Mouse (Mus musculus) megakaryocyte-erythroid progenitor cell, adult 5-6 weeks (primary cell): ENCODE measurements around the gene Oser1. TPM values are rescaled to one million over a fixed set of nuclear protein-coding genes. Genes with fewer than 3 reads are reported as not detected.
"Not testable (repeated sequence)": the region's sequence is repeated elsewhere in the genome, so short reads cannot be mapped to it uniquely, and the experiment has no call there.

Experiments used
- ATAC-seq: replicated peaks from 2 replicates; pipeline ENCODE4 v1.8.0; 2016; ENCODE audit warnings: mild to moderate bottlenecking, inconsistent platforms; ENCODE audit not compliant: severe bottlenecking, poor library complexity, low FRiP score, low TSS enrichment
- total RNA-seq, 2 experiments: library from RNA; stranded (forward) in 1 of 2; stranded (reverse) in 1 of 2; fragments of 200-1000, 215-1000 nt in 1 of 2; fragments of >200 nt in 1 of 2; fragmentation: Nextera tagmentation in 1 of 2; gene quantifications; 2 replicates each; pipeline ENCODE4 v1.2.3; 2014 to 2017

Oser1 gene
- total RNA-seq, 2 experiments from 2014 or later, result 24.6 to 46.6 TPM

DNA sequence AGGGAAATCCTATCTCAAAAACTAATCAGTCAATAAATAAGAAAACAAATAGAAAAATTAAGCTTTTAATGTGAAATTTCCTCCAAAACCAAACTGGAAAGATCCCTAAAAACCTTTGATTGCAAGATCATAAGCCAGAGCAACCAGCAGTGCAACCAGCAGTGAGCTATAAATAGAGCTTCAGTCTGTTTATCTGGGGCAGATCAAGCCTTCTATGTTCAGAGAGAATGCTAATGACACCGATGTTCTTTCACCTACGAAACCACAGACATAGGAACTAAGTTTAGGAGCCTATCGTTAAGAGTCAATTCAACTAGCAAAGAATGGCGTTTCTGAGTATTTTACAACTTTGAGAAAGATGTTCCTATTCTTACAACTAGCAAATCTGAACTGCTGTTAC is 12.7 kb downstream of the Oser1 start:
- ATAC-seq, result no peak

DNA sequence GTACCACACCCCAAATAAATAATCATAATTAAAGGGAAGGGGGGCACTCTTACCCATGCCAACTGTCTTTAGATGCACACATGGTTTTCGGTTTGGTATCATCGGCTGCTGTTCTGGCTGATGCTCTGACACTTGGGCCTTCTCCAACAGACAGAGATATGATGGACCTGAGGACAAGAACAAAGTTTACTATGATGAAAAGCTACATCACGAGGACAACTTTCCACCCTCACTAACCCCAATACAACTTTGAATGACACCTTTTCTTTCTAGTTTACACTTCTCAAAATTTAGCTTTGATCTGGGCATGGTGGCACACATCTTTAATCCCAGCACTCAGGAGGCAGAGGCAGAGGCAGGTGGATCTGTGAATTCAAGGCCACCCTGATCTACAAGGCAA is 13.2 kb downstream of the Oser1 start:
- not testable (repeated sequence) for ATAC-seq

DNA sequence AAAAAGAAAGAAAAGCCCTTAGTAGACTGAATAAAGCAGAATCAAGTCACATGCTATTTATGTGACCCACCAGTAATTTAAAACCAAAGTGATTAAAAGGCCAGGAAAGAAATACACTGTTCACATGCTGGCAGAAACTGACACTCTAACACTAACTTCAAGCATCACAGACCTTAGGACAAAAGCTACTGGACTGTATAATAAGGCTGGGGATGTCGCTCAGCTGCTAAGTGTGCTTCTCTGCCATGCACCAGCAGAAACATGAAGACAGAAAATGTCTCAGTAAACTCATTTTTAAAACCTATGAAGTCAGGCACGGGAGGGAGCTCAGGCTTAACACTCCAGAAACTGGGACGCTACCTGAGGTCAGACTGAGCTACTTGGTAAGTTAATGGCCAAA is 14.3 kb downstream of the Oser1 start:
- ATAC-seq, result no peak

GRCm38 (mm10) chr2:163404037-163404815 is 20.3 kb downstream of the Oser1 start:
- ATAC-seq, result no peak

DNA sequence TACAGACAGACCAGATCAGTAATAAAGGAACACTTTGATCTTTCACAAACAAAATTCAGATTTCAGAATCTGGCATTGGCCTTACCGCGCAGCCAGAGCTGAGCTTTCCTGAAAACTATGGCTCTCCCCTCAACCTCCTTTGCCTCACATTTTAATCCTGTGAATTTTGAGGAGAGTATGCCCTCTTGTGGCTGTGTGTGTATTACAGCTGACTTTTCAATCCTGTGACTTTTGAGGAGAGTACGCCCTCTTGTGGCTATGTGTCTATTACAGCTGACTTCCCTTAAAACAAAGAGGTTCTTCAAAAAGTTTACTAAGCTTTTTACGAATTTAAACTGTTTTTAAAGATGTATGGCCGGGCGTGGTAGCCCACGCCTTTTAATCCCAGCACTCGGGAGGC is 23.3 kb downstream of the Oser1 start:
- ATAC-seq, result peak; percentile 74

- no peak for ATAC-seq
Measured at GRCm38 (mm10) chr2:163399222-163399621, 25.3 kb downstream of the Oser1 start.

DNA sequence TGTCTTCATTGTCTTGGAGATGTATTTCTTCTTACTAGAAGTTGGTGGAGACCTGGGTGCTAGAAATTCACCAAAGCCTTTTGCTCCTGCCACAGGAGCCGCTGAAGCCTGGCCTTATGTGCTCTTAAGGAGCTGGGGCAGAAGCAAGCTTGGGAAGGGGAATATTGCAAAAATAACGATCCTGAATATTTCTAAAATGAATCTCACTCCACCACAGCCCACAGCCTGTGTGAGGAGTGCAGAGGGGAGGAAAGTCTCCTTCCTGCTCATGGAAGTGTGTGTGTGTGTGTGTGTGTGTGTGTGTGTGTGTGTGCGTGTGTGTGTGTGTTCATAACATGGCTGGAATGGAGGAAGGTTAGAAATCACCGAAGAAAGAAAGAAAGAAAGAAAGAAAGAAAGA is 25.7 kb downstream of the Oser1 start:
- no peak for ATAC-seq

GRCm38 (mm10) chr2:163397905-163398304 is 26.6 kb downstream of the Oser1 start, which contains the start of gene Jph2:
Jph2 (minus strand) TSS chr2:163397993.
- ATAC-seq, result no peak

DNA sequence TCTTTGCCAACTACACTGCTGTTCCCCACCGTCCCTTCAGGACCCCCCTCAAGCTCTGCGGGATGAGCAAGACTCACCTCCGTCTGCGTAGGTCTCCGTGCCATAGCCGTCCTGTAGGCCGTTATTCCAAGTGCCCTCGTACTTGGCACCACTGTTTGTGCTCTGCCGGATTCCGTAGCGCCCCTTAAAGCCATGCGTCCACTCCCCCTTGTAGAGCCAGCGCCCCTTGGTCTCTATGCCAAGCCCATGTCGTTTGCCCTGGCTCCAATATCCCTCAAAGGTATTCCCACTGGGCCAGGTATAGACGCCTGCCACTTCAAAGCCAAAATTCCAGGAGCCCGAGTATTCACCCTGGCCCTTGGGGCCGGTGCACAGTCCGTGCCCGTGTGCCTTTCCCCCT is 27.4 kb downstream of the Oser1 start:
- ATAC-seq, result no peak

DNA sequence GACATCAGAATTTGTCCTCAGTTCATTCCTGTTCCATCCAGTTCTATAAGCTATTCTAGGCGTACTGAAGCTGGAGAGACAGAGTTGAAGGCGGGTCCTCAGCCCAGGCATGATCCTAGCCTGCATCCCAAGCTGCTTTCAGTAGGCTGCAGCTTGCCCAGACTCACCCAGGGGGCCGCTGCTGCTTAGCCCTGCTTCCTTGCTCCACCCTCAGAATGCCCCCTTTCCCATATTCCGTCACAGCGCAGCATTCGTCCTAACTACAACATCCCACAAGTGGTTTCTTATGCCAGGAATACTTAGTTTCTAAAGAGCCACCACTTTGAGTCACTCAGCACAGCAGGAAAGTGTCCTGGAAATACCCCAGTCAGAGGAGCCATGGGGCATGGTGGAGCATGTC is 29.5 kb downstream of the Oser1 start:
- ATAC-seq, result no peak

DNA sequence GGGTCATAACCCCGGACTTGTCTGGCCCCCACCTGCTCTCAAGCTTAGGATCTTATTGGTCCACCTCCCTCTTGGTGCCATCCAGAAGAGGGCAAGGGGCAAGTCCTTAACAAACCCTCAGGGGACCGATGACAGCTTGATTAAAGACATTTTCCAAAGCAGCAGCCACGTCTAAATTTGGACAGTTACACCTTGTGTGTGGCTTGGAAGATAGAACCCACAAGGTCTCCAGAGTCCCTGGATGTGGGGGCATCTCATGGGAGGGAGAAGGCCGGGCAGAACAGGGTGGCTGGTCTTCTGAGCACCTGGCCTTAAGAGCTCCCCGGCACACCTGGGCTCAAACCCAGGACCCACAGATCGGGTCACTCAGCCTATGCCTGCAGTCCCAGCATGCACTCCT is 30.5 kb downstream of the Oser1 start:
- ATAC-seq, result no peak

GRCm38 (mm10) chr2:163393241-163393640 is 31.3 kb downstream of the Oser1 start:
- no peak for ATAC-seq

- no peak for ATAC-seq
Measured at GRCm38 (mm10) chr2:163392436-163392835, 32.1 kb downstream of the Oser1 start.

DNA sequence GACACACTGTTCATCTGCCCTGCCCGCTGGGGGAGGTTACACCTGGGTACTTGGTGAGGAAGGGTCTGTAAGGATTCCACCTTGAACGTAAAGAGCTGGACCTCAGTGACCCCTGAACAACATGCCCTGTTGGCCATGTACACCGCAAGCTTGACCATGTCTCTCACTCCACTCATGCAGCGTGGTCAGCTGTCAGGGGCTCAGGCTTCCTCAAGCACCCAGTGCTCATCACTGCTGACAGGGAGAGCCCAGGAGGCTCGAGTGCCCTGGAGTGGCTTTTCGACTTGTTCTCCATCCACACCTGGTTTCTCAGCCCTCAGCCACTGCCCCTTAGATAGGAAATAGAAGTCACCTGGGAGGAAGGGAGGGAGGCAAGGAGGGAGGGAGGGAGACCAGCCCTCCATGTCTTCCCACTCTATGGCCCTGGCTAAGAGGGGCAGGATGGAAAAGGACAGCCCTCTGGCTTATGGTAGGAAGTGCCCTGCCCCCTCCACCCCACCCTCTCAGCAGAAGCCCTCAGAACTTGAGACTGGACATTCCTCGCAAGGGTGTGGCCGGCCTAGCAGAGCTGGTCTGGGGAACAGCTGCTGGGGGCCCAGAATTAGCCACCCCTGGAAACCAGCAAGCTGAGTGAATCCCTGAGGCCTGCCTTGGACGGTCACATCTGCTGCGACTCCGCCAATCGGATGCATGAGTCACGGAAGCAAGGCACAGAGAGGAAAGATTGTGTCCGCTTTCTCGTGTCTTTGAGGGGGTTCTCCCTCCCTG is 37.9 kb downstream of the Oser1 start:
- no peak for ATAC-seq

- no peak for ATAC-seq
Measured at GRCm38 (mm10) chr2:163385126-163385525, 39.4 kb downstream of the Oser1 start.

DNA sequence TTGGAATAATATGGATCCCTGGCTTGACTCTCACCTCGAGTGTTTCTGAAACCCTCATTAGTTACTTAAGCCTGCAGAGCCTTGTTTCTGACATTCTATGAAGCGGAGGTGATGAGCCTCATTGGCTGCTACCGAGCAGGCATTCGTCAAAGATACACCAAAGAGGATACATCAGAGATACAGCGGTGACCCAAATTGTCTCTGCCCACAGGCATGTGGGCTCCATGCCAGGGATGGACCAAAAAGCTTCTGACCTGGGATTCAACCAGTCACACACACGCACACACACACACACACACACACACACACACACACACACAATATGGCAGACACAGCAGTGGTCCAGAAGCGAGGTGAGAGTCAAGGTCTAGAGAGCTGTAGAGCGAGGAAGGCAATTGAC is 43.3 kb downstream of the Oser1 start:
- no peak for ATAC-seq

GRCm38 (mm10) chr2:163379366-163379765 is 45.1 kb downstream of the Oser1 start:
- no peak for ATAC-seq

DNA sequence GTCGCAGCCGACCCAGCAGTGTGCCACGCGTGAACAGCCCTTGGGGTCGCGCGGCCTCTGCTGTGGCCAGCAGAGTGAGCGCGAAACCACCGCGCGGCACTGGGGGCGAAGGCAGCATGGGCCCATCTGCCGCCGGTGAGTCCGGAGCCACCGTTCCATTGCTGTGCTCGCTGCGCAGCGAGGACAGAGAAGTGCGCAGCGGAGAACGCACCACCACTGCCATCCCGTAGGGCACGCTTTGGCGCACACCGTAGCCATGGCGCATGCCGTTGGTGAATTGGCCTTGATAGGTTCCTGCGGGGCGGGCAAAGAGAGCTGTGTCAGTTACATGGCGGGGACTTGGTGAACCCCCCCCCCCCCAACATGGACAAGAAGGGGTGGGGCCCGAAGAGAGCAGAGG is 48.4 kb downstream of the Oser1 start:
- ATAC-seq, result no peak

- no peak for ATAC-seq
Measured at GRCm38 (mm10) chr2:163375468-163375867, 49.0 kb downstream of the Oser1 start.

- ATAC-seq, result no peak
Measured at GRCm38 (mm10) chr2:163372627-163373026, 51.9 kb downstream of the Oser1 start.

DNA sequence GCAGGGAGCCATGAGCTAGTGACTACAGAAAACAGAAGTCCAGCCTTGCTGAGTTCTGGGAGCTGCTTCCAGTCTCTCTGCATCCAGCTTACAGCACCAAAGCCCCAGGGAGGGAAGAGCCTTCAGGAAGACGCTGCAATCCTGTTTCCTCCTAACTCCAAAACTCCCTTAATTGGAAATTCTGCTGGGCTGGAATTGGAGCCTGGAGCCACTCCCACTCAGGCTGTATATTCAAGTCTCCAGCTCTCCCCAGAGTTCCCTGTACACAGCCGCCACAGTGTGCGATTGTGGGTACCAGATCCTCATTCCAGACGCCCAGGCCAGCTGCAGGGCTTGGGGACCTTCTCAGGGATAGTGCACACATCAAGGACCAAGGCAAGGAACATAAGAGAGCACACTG is 54.3 kb downstream of the Oser1 start:
- ATAC-seq, result no peak
